Mouse (Mus musculus): ENCODE data around the gene Oxnad1.
"Not testable (repeated sequence)": the region's sequence is repeated elsewhere in the genome, so short reads cannot be mapped to it uniquely, and the experiment has no call there.

Gene Oxnad1

GRCm38 (mm10) chr14:32091124-32091523 lies 6.0 kb downstream of the Oxnad1 start:
- no peak for DNase-seq (ENCODE audit: low spot score in 2 of 2)

GRCm38 (mm10) chr14:32091704-32092103 lies 6.5 kb downstream of the Oxnad1 start:
- no peak for DNase-seq (ENCODE audit: low spot score in 2 of 2)

GRCm38 (mm10) chr14:32093018-32093417 lies 7.8 kb downstream of the Oxnad1 start:
- DNase-seq (ENCODE audit: low spot score in 2 of 2), result no peak

GRCm38 (mm10) chr14:32093500-32094117 lies 8.4 kb downstream of the Oxnad1 start:
- no peak for DNase-seq (ENCODE audit: low spot score in 2 of 2)

GRCm38 (mm10) chr14:32095646-32096045 lies 10.5 kb downstream of the Oxnad1 start:
- DNase-seq (ENCODE audit: low spot score in 2 of 2), result no peak

- DNase-seq (ENCODE audit: low spot score in 2 of 2), result no peak
These were observed 11.6 kb downstream of the Oxnad1 start for GRCm38 (mm10) chr14:32096740-32097139.

- DNase-seq (ENCODE audit: low spot score in 2 of 2), result no peak
These were observed 12.5 kb downstream of the Oxnad1 start for GRCm38 (mm10) chr14:32097691-32098090.

GRCm38 (mm10) chr14:32098951-32099350 lies 13.8 kb downstream of the Oxnad1 start:
- DNase-seq (ENCODE audit: low spot score in 2 of 2), result no peak

GRCm38 (mm10) chr14:32103556-32103955 lies 18.4 kb downstream of the Oxnad1 start:
- no peak for DNase-seq (ENCODE audit: low spot score in 2 of 2)

- no peak for DNase-seq (ENCODE audit: low spot score in 2 of 2)
These were observed 20.5 kb downstream of the Oxnad1 start for GRCm38 (mm10) chr14:32105663-32106062.

- no peak for DNase-seq (ENCODE audit: low spot score in 2 of 2)
These were observed 21.7 kb downstream of the Oxnad1 start for GRCm38 (mm10) chr14:32106911-32107310.

- DNase-seq (ENCODE audit: low spot score in 2 of 2), result not testable (repeated sequence)
These were observed 26.9 kb downstream of the Oxnad1 start for GRCm38 (mm10) chr14:32112124-32112523.

- DNase-seq (ENCODE audit: low spot score in 2 of 2), result no peak
These were observed 36.1 kb downstream of the Oxnad1 start for GRCm38 (mm10) chr14:32120940-32121919.

- no peak for DNase-seq (ENCODE audit: low spot score in 2 of 2)
These were observed 36.7 kb downstream of the Oxnad1 start for GRCm38 (mm10) chr14:32121920-32122315.

GRCm38 (mm10) chr14:32124261-32124660 lies 39.1 kb downstream of the Oxnad1 start:
- no peak for DNase-seq (ENCODE audit: low spot score in 2 of 2)

- not testable (repeated sequence) for DNase-seq (ENCODE audit: low spot score in 2 of 2)
These were observed 40.1 kb downstream of the Oxnad1 start for GRCm38 (mm10) chr14:32125256-32125655.

- DNase-seq (ENCODE audit: low spot score in 2 of 2), result no peak
These were observed 43.2 kb downstream of the Oxnad1 start for GRCm38 (mm10) chr14:32128409-32128808.

- DNase-seq (ENCODE audit: low spot score in 2 of 2), result no peak
These were observed 46.7 kb downstream of the Oxnad1 start for GRCm38 (mm10) chr14:32131836-32132235.

GRCm38 (mm10) chr14:32134293-32134692 lies 49.1 kb downstream of the Oxnad1 start:
- DNase-seq (ENCODE audit: low spot score in 2 of 2), result no peak

GRCm38 (mm10) chr14:32136467-32136866 lies 51.3 kb downstream of the Oxnad1 start:
- not testable (repeated sequence) for DNase-seq (ENCODE audit: low spot score in 2 of 2)

GRCm38 (mm10) chr14:32140359-32140965 lies 55.3 kb downstream of the Oxnad1 start:
- no peak for DNase-seq (ENCODE audit: low spot score in 2 of 2)

GRCm38 (mm10) chr14:32141723-32142122 lies 56.5 kb downstream of the Oxnad1 start, which contains the start of gene Msmb:
TSS of gene Msmb (plus strand) at chr14:32142023.
- DNase-seq (ENCODE audit: low spot score in 2 of 2), result no peak
